Mouse (Mus musculus): ENCODE results near the gene Atg9b.
"Not testable (repeated sequence)": the region's sequence is repeated elsewhere in the genome, so short reads cannot be mapped to it uniquely, and the experiment has no call there.

Gene Atg9b

GRCm38 (mm10) chr5:24405389-24405876 lies 13.5 kb upstream of the Atg9b start:
- DNase-seq (ENCODE audit: low spot score in 2 of 2): no peak

- DNase-seq (ENCODE audit: low spot score in 2 of 2): no peak
Measured at GRCm38 (mm10) chr5:24404594-24405360, 12.8 kb upstream of the Atg9b start.

- no peak for DNase-seq (ENCODE audit: low spot score in 2 of 2)
Measured at GRCm38 (mm10) chr5:24401969-24402368, 10.0 kb upstream of the Atg9b start.

- no peak for DNase-seq (ENCODE audit: low spot score in 2 of 2)
Measured at GRCm38 (mm10) chr5:24400911-24401605, 9.1 kb upstream of the Atg9b start.

GRCm38 (mm10) chr5:24400362-24400761 lies 8.4 kb upstream of the Atg9b start:
- no peak for DNase-seq (ENCODE audit: low spot score in 2 of 2)

DNA sequence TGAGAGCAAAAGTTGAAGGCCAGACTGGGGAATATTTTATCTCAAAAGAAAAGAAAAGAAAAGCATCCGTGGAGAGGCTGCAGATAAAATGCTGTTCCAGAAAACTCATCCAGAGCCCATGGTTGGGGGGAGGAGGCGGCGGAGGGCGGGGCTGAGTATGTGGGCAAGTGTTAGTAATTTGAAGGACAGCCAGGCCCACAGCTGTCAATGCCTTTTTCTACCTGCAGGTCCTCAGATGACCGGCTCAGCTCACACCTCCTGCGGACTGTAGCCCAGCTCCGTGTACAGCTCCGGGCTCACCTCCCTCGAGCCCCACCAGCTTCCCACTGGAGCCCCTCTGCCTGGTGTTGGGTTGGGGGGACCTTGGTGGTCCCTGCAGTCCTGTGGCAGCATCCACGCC lies 7.7 kb upstream of the Atg9b start:
- no peak for DNase-seq (ENCODE audit: low spot score in 2 of 2)

GRCm38 (mm10) chr5:24396254-24396653 lies 4.3 kb upstream of the Atg9b start:
- not testable (repeated sequence) for DNase-seq (ENCODE audit: low spot score in 2 of 2)

- DNase-seq (ENCODE audit: low spot score in 2 of 2): peak; percentile 91 to 92
Measured at GRCm38 (mm10) chr5:24394165-24394894, 2.4 kb upstream of the Atg9b start.

- DNase-seq (ENCODE audit: low spot score in 2 of 2): peak; percentile 63 to 82
Measured at GRCm38 (mm10) chr5:24393392-24393997, 1.6 kb upstream of the Atg9b start, which contains the start of gene Abcb8. Abcb8 (plus strand) TSS chr5:24393663.

DNA sequence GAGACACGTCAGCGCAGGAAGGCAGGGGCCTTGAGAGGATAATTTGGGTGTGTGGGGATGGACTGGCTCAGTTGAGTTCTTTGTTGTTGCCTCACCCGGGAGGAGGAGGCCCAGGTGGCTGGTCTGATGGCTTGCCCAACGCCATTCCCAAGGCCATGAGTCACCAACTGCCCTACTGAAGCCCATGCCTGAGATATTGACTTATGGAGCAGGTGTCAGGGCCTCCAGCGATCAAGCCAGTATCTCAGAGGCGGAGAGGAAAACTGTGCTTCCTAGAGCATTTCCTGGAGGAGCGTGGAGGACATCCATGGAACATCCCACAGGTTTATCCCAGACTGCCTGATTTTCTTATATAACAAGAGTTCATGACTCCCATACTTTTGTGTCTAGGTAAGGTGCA lies 781 bp upstream of the Atg9b start:
- DNase-seq (ENCODE audit: low spot score in 2 of 2): peak; percentile 35 to 57

DNA sequence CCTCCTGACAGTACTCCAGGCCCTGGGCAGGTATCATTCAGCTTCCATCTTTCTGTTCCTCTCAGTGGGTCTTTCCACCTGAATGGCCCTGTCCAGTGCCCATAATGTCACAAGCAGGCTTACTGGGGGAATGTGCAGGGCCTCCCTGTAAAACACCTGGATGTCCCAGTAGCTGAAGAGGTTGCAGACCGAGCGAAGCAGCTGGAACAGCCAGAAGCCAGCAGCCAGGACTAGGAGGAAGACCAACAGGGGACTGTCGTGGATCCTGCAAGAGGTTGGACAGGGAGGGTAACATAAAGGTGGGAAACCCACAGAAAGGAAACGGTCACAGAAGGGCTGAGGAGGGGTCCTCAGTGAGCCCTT lies 2.3 kb downstream of the Atg9b start:
- no peak for DNase-seq (ENCODE audit: low spot score in 2 of 2)

GRCm38 (mm10) chr5:24389011-24389657 lies 2.8 kb downstream of the Atg9b start:
- DNase-seq (ENCODE audit: low spot score in 2 of 2): no peak

- DNase-seq (ENCODE audit: low spot score in 2 of 2): no peak
Measured at GRCm38 (mm10) chr5:24388246-24388915, 3.6 kb downstream of the Atg9b start.

DNA sequence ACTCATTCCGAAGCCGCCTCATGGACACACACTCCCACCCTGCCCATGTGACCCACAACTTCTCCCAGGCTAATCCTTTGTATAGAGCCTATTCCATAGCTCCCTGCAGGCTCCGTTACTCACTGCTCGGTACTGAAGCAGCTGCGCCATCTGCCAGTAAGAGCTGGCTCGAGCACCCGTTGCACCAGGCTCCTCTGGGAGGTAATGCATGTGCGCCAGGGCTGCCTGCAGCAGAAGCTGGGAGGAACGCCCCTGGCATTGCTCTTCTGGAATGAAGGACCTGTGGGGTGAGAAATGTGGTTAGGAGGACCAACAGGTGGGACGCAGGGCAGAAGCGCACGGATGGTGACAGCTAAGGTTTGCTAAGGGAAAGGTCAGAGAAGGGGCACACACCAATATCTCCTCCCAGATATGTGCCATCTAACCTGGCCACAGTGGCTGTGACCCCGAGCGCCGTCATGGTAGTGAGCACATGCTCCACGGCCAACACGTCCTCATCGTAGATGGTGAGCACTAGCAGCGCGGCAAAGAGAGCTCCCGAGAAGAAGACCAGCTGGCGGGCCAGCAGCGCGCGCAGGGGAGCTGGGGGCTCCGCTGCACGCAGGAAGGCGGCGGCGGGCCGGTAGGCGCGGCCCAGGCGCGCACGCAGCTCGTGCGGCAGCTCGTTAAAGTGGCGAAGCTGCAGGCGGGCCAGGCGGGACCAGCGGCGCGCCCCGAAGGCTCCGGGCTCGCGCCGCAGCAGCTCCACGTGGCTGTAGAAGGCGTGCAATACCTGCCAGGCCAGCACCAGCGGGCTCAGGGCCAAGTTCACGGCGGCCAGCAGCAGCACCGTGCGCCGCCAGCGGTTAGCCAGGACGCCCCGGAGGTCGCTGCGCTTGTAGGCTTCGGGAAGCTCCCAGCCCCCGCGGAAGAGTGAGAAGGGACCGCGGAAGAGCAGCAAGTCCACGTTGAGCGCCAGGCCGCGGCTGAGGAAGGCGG lies 4.4 kb downstream of the Atg9b start:
- DNase-seq (ENCODE audit: low spot score in 2 of 2): peak; percentile 33 to 68

GRCm38 (mm10) chr5:24385887-24386550 lies 5.9 kb downstream of the Atg9b start:
- no peak for DNase-seq (ENCODE audit: low spot score in 2 of 2)

GRCm38 (mm10) chr5:24385374-24385773 lies 6.6 kb downstream of the Atg9b start:
- no peak for DNase-seq (ENCODE audit: low spot score in 2 of 2)

DNA sequence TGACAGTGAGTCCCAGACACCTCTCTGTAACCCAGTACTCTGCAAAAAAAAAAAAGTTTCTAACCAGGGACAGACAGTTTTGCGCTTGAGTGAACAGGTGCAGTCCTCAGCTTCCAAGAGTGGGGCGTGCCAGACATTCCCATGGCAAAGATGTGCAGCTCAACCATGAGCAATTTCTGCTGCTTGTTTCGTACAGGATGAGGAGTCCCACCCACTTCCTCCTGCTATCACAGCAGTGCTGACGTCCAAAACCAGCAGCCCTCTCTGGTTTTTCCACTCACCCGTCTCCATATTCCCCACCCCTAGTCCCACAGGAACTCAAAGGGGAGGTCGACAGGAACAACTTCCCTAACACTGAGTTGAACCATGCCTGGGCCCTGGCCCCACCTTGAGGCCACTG lies 7.5 kb downstream of the Atg9b start:
- DNase-seq (ENCODE audit: low spot score in 2 of 2): no peak

GRCm38 (mm10) chr5:24383026-24383859 lies 8.7 kb downstream of the Atg9b start:
- DNase-seq (ENCODE audit: low spot score in 2 of 2): peak; percentile 75 to 87

Data from urinary bladder, postnatal 36 days (tissue).